Mouse (Mus musculus): ENCODE results near the gene Nt5c1a.

DNA sequence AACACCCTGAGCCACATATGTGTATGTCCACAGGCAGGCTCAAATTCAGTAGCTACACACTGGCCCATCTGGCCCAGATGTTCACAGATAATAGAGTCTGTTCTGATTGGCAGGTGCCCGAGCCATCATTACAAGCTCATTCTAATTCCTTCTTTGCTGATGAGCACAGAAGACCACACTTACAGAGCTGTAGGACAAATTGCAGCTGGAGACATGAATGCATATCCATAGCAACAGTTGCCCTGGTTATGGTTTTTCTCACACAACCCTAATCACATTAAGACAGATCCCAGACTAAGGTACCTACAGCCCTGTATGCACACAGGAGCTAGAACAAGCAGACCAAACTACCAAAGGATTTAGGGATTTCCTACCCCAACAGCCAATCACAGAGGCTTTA lies 14.1 kb downstream of the Nt5c1a start:
- TF ChIP-seq POLR2A (IDR thresholded peaks at IDR 0.05; ENCODE audit: control insufficient read depth, extremely low read depth, insufficient read depth, low read length, poor library complexity), result no peak
- no peak for TF ChIP-seq CTCF (IDR thresholded peaks at IDR 0.05; ENCODE audit: borderline replicate concordance, control insufficient read depth, extremely low read depth, insufficient read depth, low read length, poor library complexity)
